Mouse (Mus musculus): Measurements from ENCODE around the gene 4930562C15Rik. TPM values are rescaled to one million over a fixed set of nuclear protein-coding genes. Genes with fewer than 3 reads are reported as not detected.
"Not testable (repeated sequence)": the region's sequence is repeated elsewhere in the genome, so short reads cannot be mapped to it uniquely, and the experiment has no call there.

4930562C15Rik gene
- polyA plus RNA-seq (2015; fragmentation: Nextera tagmentation; extraction: Ambion mirVana): 0.24 and 0.88 TPM in 2 replicates

DNA sequence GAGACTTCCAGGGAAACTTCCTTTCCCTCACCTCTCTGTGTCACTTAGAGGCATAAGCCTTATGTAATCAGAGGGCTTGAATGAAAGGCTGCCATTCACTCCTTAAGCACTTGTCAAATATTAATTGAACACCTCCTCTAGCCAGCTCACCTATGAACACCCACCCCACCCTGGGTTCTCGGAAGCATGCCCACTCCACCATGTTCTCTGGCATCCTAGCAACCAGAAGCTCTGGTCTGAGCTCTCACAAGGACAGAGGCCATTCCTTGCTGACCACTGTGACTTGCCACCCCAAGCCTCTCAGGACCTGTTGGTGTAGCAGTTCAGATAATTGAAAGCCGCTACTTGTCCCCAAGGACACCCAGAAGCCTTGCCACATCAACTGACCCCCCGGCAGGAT lies at the start of gene 4930562C15Rik:
Gene 4930562C15Rik (plus strand): TSS at position 226 of the 400 bp plus-strand sequence.
- Histone ChIP-seq H3K27ac (no peak within 1 kb of the TSS), H3K9ac (no peak within 1 kb of the TSS), H3K4me1 (no peaks in the 10 kb centered on the region), H3K4me3 (no peak within 1 kb of the TSS), H3K4me2 (no peak within 1 kb of the TSS), H3K9me3 (no peaks in the 10 kb centered on the region), H3K36me3 (no peaks in the 10 kb centered on the region), H3K27me3 (no peaks in the 10 kb centered on the region)
- WGBS: 85% methylated on average over 3 of the region's 3 CpGs
- no peak for ATAC-seq (ENCODE audit: insufficient number of reproducible peaks, low FRiP score, low TSS enrichment, low read depth)

- WGBS: 71% methylated on average over 4 of the region's 4 CpGs
- Histone ChIP-seq H3K4me3 (no peak overlapping the region), H3K4me1 (peaks cover 42% of the 10 kb centered on the region), H3K27ac (no peak overlapping the region), H3K27me3 (no peaks in the 10 kb centered on the region), H3K36me3 (no peaks in the 10 kb centered on the region), H3K9ac (no peak overlapping the region), H3K4me2 (no peak overlapping the region), H3K9me3 (no peaks in the 10 kb centered on the region)
- ATAC-seq (ENCODE audit: insufficient number of reproducible peaks, low FRiP score, low TSS enrichment, low read depth): no peak
These were observed 49.5 kb upstream of the 4930562C15Rik start for GRCm38 (mm10) chr16:4785706-4786105.

DNA sequence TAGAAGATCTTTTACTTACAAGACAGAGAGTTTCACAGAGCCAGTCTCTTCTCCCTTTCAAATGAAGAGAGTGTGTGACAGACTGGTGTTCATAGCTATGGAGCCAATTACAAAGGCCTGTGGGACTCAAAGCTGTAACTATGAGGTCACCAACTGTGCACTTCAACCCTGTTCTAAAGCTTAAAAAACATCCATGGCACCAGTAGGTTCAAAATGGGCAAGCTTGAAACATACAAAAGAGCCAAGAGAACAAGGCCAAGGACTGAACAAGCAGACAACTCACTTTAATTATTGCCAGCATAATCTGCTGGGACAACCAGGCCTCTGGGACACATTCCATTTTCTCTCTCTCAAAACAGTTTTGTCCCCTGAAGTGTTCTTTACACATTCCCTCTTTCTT lies 47.0 kb upstream of the 4930562C15Rik start:
- Histone ChIP-seq H3K4me1 (peaks cover 34% of the 10 kb centered on the region), H3K9me3 (no peaks in the 10 kb centered on the region), H3K4me2 (peak overlapping the region; percentile 74; the same call in 1 of the 2 replicates), H3K4me3 (0 out of 2 replicates have a peak overlapping the region, but pooled peaks have one; percentile 11), H3K27me3 (no peaks in the 10 kb centered on the region), H3K9ac (no peak overlapping the region), H3K36me3 (no peaks in the 10 kb centered on the region), H3K27ac (0 out of 2 replicates have a peak overlapping the region, but pooled peaks have one; percentile 3)
- no peak for ATAC-seq (ENCODE audit: insufficient number of reproducible peaks, low FRiP score, low TSS enrichment, low read depth)

GRCm38 (mm10) chr16:4789311-4789768 lies 45.9 kb upstream of the 4930562C15Rik start:
- Histone ChIP-seq H3K9ac (peak overlapping the region; percentile 76), H3K4me3 (peak overlapping the region; percentile 89), H3K36me3 (no peaks in the 10 kb centered on the region), H3K4me2 (peak overlapping the region; percentile 74), H3K27ac (peak overlapping the region; percentile 98), H3K9me3 (no peaks in the 10 kb centered on the region), H3K4me1 (peaks cover 29% of the 10 kb centered on the region), H3K27me3 (no peaks in the 10 kb centered on the region)
- ATAC-seq (ENCODE audit: insufficient number of reproducible peaks, low FRiP score, low TSS enrichment, low read depth): peak; percentile 31; the same call in 1 of the 2 replicates
- under 1% methylated on average over 29 of the region's 29 CpGs for WGBS

DNA sequence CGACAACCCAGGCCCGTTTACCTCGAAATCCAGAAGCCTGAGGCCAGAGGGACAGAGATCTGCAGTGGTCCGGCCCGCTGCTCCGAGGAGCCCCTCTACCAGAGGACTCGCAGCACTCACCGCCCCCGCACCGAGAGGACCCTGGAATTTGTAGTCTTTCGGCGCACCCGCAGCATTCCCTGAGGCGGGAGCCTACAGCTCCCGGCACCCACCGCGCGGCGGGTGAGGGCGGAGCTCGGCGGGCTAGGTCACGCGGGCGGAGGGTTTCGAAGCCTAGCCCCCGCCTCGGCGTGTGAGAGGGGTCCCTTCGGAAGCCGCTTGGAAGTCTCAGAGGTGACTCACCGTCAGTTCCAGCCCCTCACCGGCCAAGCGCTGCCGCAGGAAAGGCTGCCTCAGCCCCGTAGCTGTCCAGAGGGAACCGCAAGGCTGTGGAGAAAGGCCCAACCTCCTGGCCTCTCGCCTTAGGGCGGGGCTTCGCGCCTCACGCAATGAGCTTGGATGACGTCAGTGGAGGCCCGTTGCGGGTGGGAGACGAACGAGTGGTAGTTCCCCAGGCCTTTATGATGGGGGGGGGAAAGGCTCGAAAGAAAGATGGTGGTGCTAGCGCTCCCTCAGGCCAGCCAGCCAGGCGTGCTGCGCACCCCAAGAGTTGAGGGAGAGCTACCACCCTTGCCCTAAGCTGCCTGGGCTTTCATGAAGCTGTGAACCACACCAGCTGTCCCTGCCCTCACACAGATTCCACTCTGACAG lies 45.2 kb upstream of the 4930562C15Rik start, which contains the start of gene Cdip1:
Gene Cdip1 (minus strand): TSS at position 483 of the 750 bp plus-strand sequence.
- H3K9me3 ChIP-seq: no peaks in the 10 kb centered on the region
- peak within 1 kb of the TSS; percentile 76 for H3K9ac ChIP-seq
- H3K4me3 ChIP-seq: peak within 1 kb of the TSS; percentile 89
- peak within 1 kb of the TSS; percentile 98 for H3K27ac ChIP-seq
- WGBS: under 1% methylated on average over 51 of the region's 51 CpGs
- H3K27me3 ChIP-seq: no peaks in the 10 kb centered on the region
- H3K4me1 ChIP-seq: peaks cover 26% of the 10 kb centered on the region
- H3K36me3 ChIP-seq: no peaks in the 10 kb centered on the region
- peak; percentile 95 for ATAC-seq (ENCODE audit: insufficient number of reproducible peaks, low FRiP score, low TSS enrichment, low read depth)
- peak within 1 kb of the TSS; percentile 74 for H3K4me2 ChIP-seq

DNA sequence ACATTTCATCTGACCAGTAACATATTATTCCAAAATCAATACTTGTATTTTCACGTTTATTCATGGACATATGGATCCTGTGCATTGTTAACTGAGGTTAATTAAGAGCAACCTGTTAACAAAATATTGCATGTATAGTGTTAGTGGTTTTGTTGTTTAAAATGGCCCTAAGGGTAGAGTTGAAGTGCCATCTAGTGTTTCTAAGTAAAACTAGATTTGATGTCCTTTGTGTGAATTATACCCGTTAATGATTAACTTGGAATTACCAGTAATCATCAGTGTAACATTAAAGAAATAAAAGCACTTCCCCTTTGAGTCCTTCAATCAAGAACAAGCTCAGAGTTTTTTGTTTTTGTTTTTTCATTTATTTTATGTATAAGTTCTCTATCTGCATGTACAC lies 43.9 kb upstream of the 4930562C15Rik start:
- no peak for ATAC-seq (ENCODE audit: insufficient number of reproducible peaks, low FRiP score, low TSS enrichment, low read depth)
- 65% methylated on average over 2 of the region's 2 CpGs for WGBS
- Histone ChIP-seq H3K4me1 (peaks cover 21% of the 10 kb centered on the region), H3K9me3 (no peaks in the 10 kb centered on the region), H3K27me3 (no peaks in the 10 kb centered on the region), H3K36me3 (no peaks in the 10 kb centered on the region), H3K9ac (no peak overlapping the region), H3K4me2 (no peak overlapping the region), H3K4me3 (no peak overlapping the region), H3K27ac (peak overlapping the region; percentile 1; the same call in 1 of the 2 replicates)

- H3K4me2 ChIP-seq: no peak overlapping the region
- H3K27me3 ChIP-seq: no peaks in the 10 kb centered on the region
- no peak overlapping the region for H3K27ac ChIP-seq
- H3K9me3 ChIP-seq: no peaks in the 10 kb centered on the region
- H3K9ac ChIP-seq: no peak overlapping the region
- no peaks in the 10 kb centered on the region for H3K36me3 ChIP-seq
- ATAC-seq (ENCODE audit: insufficient number of reproducible peaks, low FRiP score, low TSS enrichment, low read depth): no peak
- no peak overlapping the region for H3K4me3 ChIP-seq
- 69% methylated on average over 4 of the region's 4 CpGs for WGBS
- no peaks in the 10 kb centered on the region for H3K4me1 ChIP-seq
These were observed 38.6 kb upstream of the 4930562C15Rik start for GRCm38 (mm10) chr16:4796631-4797030.

GRCm38 (mm10) chr16:4818349-4818748 lies 16.9 kb upstream of the 4930562C15Rik start:
- no peak for ATAC-seq (ENCODE audit: insufficient number of reproducible peaks, low FRiP score, low TSS enrichment, low read depth)
- no peak overlapping the region for H3K27ac ChIP-seq
- H3K4me2 ChIP-seq: no peak overlapping the region

DNA sequence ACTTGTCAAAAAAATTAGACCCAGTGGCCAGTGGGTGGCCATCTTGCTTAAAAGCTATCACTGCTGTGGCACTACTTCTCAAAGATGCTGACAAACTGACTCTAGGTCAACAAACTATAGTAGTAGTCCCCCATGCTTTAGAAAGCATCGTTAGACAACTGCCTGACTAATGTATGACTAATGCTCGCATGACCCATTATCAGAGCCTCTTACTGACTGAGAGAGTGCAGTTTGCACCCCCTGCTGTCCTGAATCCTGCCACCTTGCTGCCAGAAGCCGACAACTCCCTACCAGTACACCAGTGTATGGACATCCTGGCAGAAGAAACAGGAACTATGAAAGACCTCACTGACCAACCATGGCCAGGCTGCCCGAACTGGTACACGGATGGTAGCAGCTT lies 10.8 kb upstream of the 4930562C15Rik start:
- not testable (repeated sequence) for H3K4me2 ChIP-seq; ATAC-seq (ENCODE audit: insufficient number of reproducible peaks, low FRiP score, low TSS enrichment, low read depth); H3K4me3 ChIP-seq; H3K36me3 ChIP-seq; H3K4me1 ChIP-seq; H3K27me3 ChIP-seq; H3K9me3 ChIP-seq; H3K9ac ChIP-seq; H3K27ac ChIP-seq
- WGBS: 76% methylated on average over 5 of the region's 5 CpGs

More at GRCm38 (mm10) chr16:4818349-4818748, 16.9 kb upstream of the 4930562C15Rik start:
- Histone ChIP-seq H3K9me3 (peaks cover 4% of the 10 kb centered on the region; the same call in 1 of the 2 replicates), H3K9ac (no peak overlapping the region), H3K4me3 (no peak overlapping the region), H3K27me3 (no peaks in the 10 kb centered on the region), H3K4me1 (no peaks in the 10 kb centered on the region), H3K36me3 (no peaks in the 10 kb centered on the region)
- WGBS: 87% methylated on average over 3 of the region's 3 CpGs

DNA sequence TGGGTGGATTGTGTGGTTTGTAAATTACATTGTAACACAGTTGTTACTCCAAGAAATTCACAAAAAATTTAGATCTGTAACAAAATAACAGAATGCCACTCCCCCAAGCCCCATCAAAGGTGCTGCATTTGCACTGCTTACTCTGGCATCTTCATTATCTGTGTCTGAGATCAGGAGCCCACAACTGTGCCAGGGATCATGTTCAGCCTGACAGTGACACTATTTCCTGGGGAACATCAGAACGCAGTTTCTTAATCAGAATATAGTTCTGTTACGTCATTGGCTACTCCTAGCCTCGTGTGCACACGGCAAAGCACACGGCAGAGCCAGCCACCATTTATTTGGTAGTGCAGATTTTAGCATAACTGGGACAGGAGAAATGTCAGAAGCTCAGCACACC lies 7.6 kb upstream of the 4930562C15Rik start:
- 85% methylated on average over 5 of the region's 5 CpGs for WGBS
- Histone ChIP-seq H3K36me3 (no peaks in the 10 kb centered on the region), H3K27me3 (no peaks in the 10 kb centered on the region), H3K4me1 (no peaks in the 10 kb centered on the region), H3K9me3 (no peaks in the 10 kb centered on the region), H3K4me3 (no peak overlapping the region), H3K9ac (no peak overlapping the region), H3K4me2 (no peak overlapping the region), H3K27ac (no peak overlapping the region)
- no peak for ATAC-seq (ENCODE audit: insufficient number of reproducible peaks, low FRiP score, low TSS enrichment, low read depth)

- no peak overlapping the region for H3K4me3 ChIP-seq
- no peak overlapping the region for H3K9ac ChIP-seq
- no peak overlapping the region for H3K27ac ChIP-seq
- H3K27me3 ChIP-seq: no peaks in the 10 kb centered on the region
- 76% methylated on average over 6 of the region's 6 CpGs for WGBS
- H3K4me2 ChIP-seq: no peak overlapping the region
- H3K9me3 ChIP-seq: no peaks in the 10 kb centered on the region
- no peaks in the 10 kb centered on the region for H3K4me1 ChIP-seq
- no peaks in the 10 kb centered on the region for H3K36me3 ChIP-seq
- no peak for ATAC-seq (ENCODE audit: insufficient number of reproducible peaks, low FRiP score, low TSS enrichment, low read depth)
These were observed 5.8 kb upstream of the 4930562C15Rik start for GRCm38 (mm10) chr16:4829271-4829900.
